Mouse (Mus musculus) stomach, postnatal 0 days (tissue): ENCODE results near the gene Tmub1.

Source experiments
- CTCF ChIP-seq: IDR thresholded peaks from 2 replicates; pipeline ENCODE4 v1.5.1; 2016; ENCODE audit warnings: antibody characterized with exemption, low read depth, mild to moderate bottlenecking, moderate library complexity
- EP300 ChIP-seq: optimal IDR thresholded peaks from 2 replicates; pipeline ENCODE3; 2016; ENCODE audit warnings: antibody characterized with exemption

DNA sequence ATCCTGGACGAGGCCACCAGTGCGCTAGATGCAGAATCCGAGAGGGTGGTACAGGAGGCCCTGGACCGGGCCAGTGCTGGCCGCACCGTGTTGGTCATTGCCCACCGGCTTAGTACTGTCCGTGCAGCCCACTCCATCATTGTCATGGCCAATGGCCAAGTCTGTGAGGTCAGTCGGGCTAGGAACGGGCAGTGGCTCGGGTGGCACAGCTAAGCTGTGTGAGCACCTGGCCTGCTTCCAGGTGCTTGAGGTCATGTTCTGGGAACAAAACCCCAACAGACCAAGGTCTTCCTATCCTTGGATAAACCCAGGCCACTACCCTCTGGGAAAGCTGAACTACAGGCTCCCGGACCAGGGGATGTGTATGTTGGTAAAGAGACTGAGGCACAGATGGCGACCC, 39.0 kb downstream of the Tmub1 start:
- TF ChIP-seq CTCF, result no peak
- no peak for TF ChIP-seq EP300
